Mouse (Mus musculus): ENCODE results near the gene Tapt1.

DNA sequence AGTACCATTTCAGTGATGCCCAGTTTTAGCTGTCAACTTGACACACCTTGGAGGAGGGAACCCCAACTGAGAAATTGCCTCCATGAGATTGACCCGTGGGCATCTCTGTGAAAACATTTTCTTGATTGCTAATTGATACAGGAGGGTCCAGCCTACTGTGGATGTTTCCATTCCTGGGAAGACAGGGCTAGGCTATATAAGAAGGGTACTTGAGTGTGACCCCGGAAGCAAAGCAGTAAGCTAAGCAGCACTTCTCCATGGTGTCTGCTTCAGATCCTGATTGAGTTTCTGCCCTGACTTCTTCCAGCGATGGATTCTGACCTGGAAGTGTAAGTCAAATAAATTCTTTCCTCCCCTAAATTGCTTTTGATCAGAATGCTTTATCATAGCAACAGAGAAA, 30.1 kb upstream of the Tapt1 start:
- TF ChIP-seq CTCF (IDR thresholded peaks at IDR 0.05) (no peak), EP300 (IDR thresholded peaks at IDR 0.05; ENCODE audit: insufficient read depth, low read depth, low read length) (no peak)

Measured in heart, adult 2 months (tissue).